Mouse (Mus musculus): ENCODE data around the gene Igfn1. TPM values are rescaled to one million over a fixed set of nuclear protein-coding genes. Genes with fewer than 3 reads are reported as not detected.

Igfn1 gene
- total RNA-seq, 2 experiments from 2014 or later = 0.15 to 0.36 TPM

DNA sequence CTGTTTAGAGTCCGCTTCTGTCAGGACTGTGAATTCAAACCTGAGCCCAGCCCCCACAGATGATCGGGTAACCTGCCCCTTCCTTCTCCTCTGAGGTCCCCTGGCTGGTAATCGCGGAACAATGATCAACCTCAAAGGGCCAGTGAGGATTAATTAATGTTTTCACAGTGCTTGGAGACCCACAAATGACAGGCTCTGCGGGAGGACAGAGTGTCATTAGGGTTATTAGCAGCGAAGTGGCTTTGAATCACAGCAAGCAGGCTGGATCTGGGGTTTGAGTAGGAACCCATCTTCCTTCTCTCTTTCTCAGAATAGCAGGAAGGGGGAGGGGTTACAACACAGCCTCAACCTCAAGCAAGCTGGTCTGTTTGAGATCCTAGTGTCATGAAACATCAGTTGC lies 96.8 kb downstream of the Igfn1 start:
- TF ChIP-seq CTCF (conservative IDR thresholded peaks at IDR 0.05) = no peak
- DNase-seq (ENCODE audit: low spot score in 2 of 2) = no peak
- Histone ChIP-seq H3K27ac (no peak overlapping the region), H3K4me3 (no peak overlapping the region)

DNA sequence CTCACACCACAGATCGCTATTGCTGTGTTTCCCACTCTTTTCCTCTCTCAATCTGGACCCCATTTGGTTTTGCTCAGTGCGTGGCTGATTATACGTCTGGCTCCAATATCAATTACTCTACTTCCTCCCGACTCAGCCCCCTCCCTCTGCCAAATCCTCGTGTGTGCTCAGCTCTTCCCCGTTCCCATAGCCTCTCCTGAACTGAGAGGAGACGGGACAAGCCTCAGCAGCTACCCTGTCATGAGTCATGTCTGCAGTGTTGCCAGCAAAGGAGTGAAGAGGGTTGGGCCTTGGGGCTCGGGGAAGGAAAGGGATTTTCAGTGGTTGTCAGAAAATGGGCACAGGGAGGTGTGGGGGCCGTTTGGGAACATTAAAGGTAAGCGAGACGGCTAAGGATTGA lies 99.4 kb downstream of the Igfn1 start:
- no peak for TF ChIP-seq CTCF (conservative IDR thresholded peaks at IDR 0.05)
- peak; percentile 31 to 42 for DNase-seq (ENCODE audit: low spot score in 2 of 2)
- Histone ChIP-seq H3K4me3 (no peak overlapping the region), H3K27ac (no peak overlapping the region)

Other genes starting within 250 kb of the Igfn1 start
- 10 to 100 TPM; 11.8 to 12.1 TPM for gene Phlda3, start 240.2 kb downstream of the Igfn1 start, total RNA-seq (2021)
- gene Tnni1, start 226.9 kb downstream of the Igfn1 start, total RNA-seq (2021) = 1 to 10 TPM; 2.9 to 3.2 TPM
- gene Lad1, start 187.7 kb downstream of the Igfn1 start, total RNA-seq (2021) = 1 to 10 TPM in 1 of 2 experiments, under 1 TPM in 1; 0.97 to 1.3 TPM
- 1 to 10 TPM; 1.4 to 1.6 TPM for gene Tnnt2, start 170.0 kb downstream of the Igfn1 start, total RNA-seq (2021)
- not detected for gene Pkp1, start 87.1 kb downstream of the Igfn1 start, total RNA-seq (2021)
- gene Tmem9, start 1.8 kb upstream of the Igfn1 start, total RNA-seq (2021) = 10 to 100 TPM; 69.5 to 85.7 TPM
- gene Ascl5, start 44.5 kb upstream of the Igfn1 start, total RNA-seq (2021) = not detected
- under 1 TPM; 0.49 to 0.77 TPM for gene Cacna1s, start 46.4 kb upstream of the Igfn1 start, total RNA-seq (2021)
- 10 to 100 TPM; 33.9 to 36.5 TPM for gene Kif21b, start 125.0 kb upstream of the Igfn1 start, total RNA-seq (2021)
- 1 to 10 TPM; 1.3 to 1.5 TPM for gene Mroh3, start 206.5 kb upstream of the Igfn1 start, total RNA-seq (2021)
- gene Inava, start 227.9 kb upstream of the Igfn1 start, total RNA-seq (2021) = 1 to 10 TPM; 3.0 to 3.2 TPM

Data from layer of hippocampus, adult 2 months (tissue).